In genomic region chr10:19062098-19062905, GRCm38 (mm10) we compare ENCODE assay signal across 9 mouse cellular contexts. TPM values are rescaled to one million over a fixed set of nuclear protein-coding genes. Genes with fewer than 3 reads are reported as not detected.
DNase-seq lines count a peak whose midpoint lies in the region; ATAC-seq lines count a peak whose summit lies in the region.
"Had no signal": no experiment of that assay in that cellular context is flagged by ENCODE, and none has a peak within 500 bp of the region (broad histone marks: within the 10 kb centered on the region; RNA-seq: fewer than 3 reads in every experiment).

No protein-coding gene starts in this region.

- H3K36me3 ChIP-seq in heart, embryonic 16.5 days (ENCODE audit: control insufficient read depth, insufficient read depth): no peaks in the 10 kb centered on the region
- no peaks in the 10 kb centered on the region for H3K36me3 ChIP-seq in liver, embryonic 16.5 days (ENCODE audit: control insufficient read depth, insufficient read depth)
- H3K36me3 ChIP-seq: embryonic facial prominence, embryonic 13.5 days had no signal

- peak overlapping the region; percentile 35 for H3K4me2 ChIP-seq in heart, embryonic 16.5 days (ENCODE audit: low read depth, low read length)
- peak overlapping the region; percentile 31 for H3K4me2 ChIP-seq in liver, embryonic 16.5 days (ENCODE audit: low read depth, low read length)
- H3K4me2 ChIP-seq: embryonic facial prominence, embryonic 13.5 days had no signal

- H3K27ac ChIP-seq in heart, embryonic 16.5 days (ENCODE audit: low read length): peak overlapping the region; percentile 2
- H3K27ac ChIP-seq in liver, embryonic 16.5 days (ENCODE audit: low read length): peak overlapping the region; percentile 75
- H3K27ac ChIP-seq: embryonic facial prominence, embryonic 13.5 days had no signal

- H3K4me3 ChIP-seq in heart, embryonic 16.5 days (ENCODE audit: low read length): no peak overlapping the region
- no peak overlapping the region for H3K4me3 ChIP-seq in liver, embryonic 16.5 days (ENCODE audit: low read depth, low read length)
- H3K4me3 ChIP-seq: embryonic facial prominence, embryonic 13.5 days had no signal

- peaks cover 16% of the 10 kb centered on the region for H3K4me1 ChIP-seq in heart, embryonic 16.5 days (ENCODE audit: control insufficient read depth, insufficient read depth, low read length)
- peaks cover 11% of the 10 kb centered on the region for H3K4me1 ChIP-seq in liver, embryonic 16.5 days (ENCODE audit: control insufficient read depth, low read depth, low read length)
- H3K4me1 ChIP-seq: embryonic facial prominence, embryonic 13.5 days had no signal

- peak; percentile 58 for ATAC-seq in heart, embryonic 16.5 days (replicated peaks; ENCODE audit: extremely low read depth, insufficient read depth, low FRiP score)
- peak; percentile 40 for ATAC-seq in liver, embryonic 16.5 days (ENCODE audit: low read depth)

- intact Hi-C loops in left cerebral cortex, postnatal 36 days (cut with DNase I): no loop called here

- WGBS in heart, embryonic 16.5 days: 28% methylated on average over 15 of the region's 15 CpGs
- WGBS in liver, embryonic 16.5 days (ENCODE audit: insufficient replicate concordance): 13% methylated on average over 15 of the region's 15 CpGs

- H3K9ac ChIP-seq in heart, embryonic 16.5 days (ENCODE audit: low read length): no peak overlapping the region
- no peak overlapping the region for H3K9ac ChIP-seq in liver, embryonic 16.5 days (ENCODE audit: low read depth, low read length)
- H3K9ac ChIP-seq: embryonic facial prominence, embryonic 13.5 days had no signal

- peak; percentile 17 for DNase-seq in left cerebral cortex, adult 11 months (ENCODE audit: low spot score)
- no peak for DNase-seq in left cerebral cortex, postnatal 36 days (ENCODE audit: low spot score in 2 of 2)
- DNase-seq in c-Kit-positive CD71-negative TER-119-negative erythroid progenitor cells, embryonic 14.5 days (ENCODE audit: low read depth): peak; percentile 62
- DNase-seq in spleen, postnatal 10 days (ENCODE audit: low spot score in 2 of 2): peak; percentile 35 to 50
- DNase-seq in urinary bladder, adult 2 months (ENCODE audit: low spot score): no peak
- DNase-seq in Muller cell, postnatal 12 days (ENCODE audit: inconsistent ontology term): no peak

- no peaks in the 10 kb centered on the region for H3K27me3 ChIP-seq in heart, embryonic 16.5 days (ENCODE audit: control insufficient read depth, insufficient read depth, low read length)
- no peaks in the 10 kb centered on the region for H3K27me3 ChIP-seq in liver, embryonic 16.5 days (ENCODE audit: control insufficient read depth, insufficient read depth, low read depth, low read length)
- H3K27me3 ChIP-seq: embryonic facial prominence, embryonic 13.5 days had no signal

- no peaks in the 10 kb centered on the region for H3K9me3 ChIP-seq in heart, embryonic 16.5 days (replicated peaks; ENCODE audit: control insufficient read depth, low read length)
- no peaks in the 10 kb centered on the region for H3K9me3 ChIP-seq in liver, embryonic 16.5 days (replicated peaks; ENCODE audit: control insufficient read depth, low read length)
- H3K9me3 ChIP-seq: embryonic facial prominence, embryonic 13.5 days had no signal

RNA-seq across cellular contexts. Expression of gene Tnfaip3, which starts 46.8 kb away (rescaled TPM):
- 1 to 10 TPM; 4.9 to 5.2 TPM for total RNA-seq in left cerebral cortex, postnatal 36 days (2021)
- 2.8 and 4.0 TPM in 2 replicates for polyA plus RNA-seq in heart, embryonic 16.5 days (2015; fragmentation: Nextera tagmentation; extraction: Ambion mirVana)
- polyA plus RNA-seq in liver, embryonic 16.5 days (2015; fragmentation: Nextera tagmentation; extraction: Ambion mirVana): 1.7 and 2.2 TPM in 2 replicates
- 3.7 and 4.4 TPM in 2 replicates for polyA plus RNA-seq in urinary bladder, adult 2 months (2012; rRNA removed)

Comparison
In these comparisons a context has a peak if more than half of its experiments do, and no peak if none do; other contexts are left out.
1. DNase-seq: peak in left cerebral cortex, adult 11 months (single experiment), c-Kit-positive CD71-negative TER-119-negative erythroid progenitor cells, embryonic 14.5 days (single experiment) and spleen, postnatal 10 days (2 of 2); none in left cerebral cortex, postnatal 36 days (0 of 2), urinary bladder, adult 2 months (single experiment) and Muller cell, postnatal 12 days (single experiment).